Mouse (Mus musculus) heart, embryonic 12.5 days (tissue): ENCODE results near the gene Lrp8. TPM values are rescaled to one million over a fixed set of nuclear protein-coding genes. Genes with fewer than 3 reads are reported as not detected.
A peak's percentile ranks its signal among the peaks of the same experiment; 100 is the strongest.

ENCODE experiments used
- ATAC-seq: fragments of 200-750 bp; cut with Nextera tagmentation; 2 replicates; pipeline ENCODE4 v1.8.0; 2017; ENCODE audit warnings: moderate TSS enrichment, moderate library complexity; ENCODE audit not compliant: insufficient number of reproducible peaks, low FRiP score
- H3K27ac ChIP-seq: fragments of 300-500 bp; sonication (generic); 2 replicates; pipeline ENCODE4 v1.5.1; 2016; ENCODE audit warnings: mild to moderate bottlenecking, moderate library complexity; ENCODE audit not compliant: poor library complexity, severe bottlenecking
- H3K27me3 ChIP-seq: fragments of 300-500 bp; sonication (generic); replicated peaks from 2 replicates; pipeline ENCODE4 v1.6.1; 2016; ENCODE audit warnings: mild to moderate bottlenecking, moderate library complexity
- H3K36me3 ChIP-seq: fragments of 300-500 bp; sonication (generic); 2 replicates; pipeline ENCODE4 v1.6.1; 2016; ENCODE audit warnings: mild to moderate bottlenecking, moderate library complexity
- H3K4me1 ChIP-seq: fragments of 300-500 bp; sonication (generic); replicated peaks from 2 replicates; pipeline ENCODE4 v1.6.1; 2016; ENCODE audit warnings: mild to moderate bottlenecking
- H3K4me2 ChIP-seq: fragments of 300-500 bp; sonication (generic); 2 replicates; pipeline ENCODE4 v1.6.1; 2016; ENCODE audit warnings: mild to moderate bottlenecking, moderate library complexity
- H3K4me3 ChIP-seq: fragments of 300-500 bp; sonication (generic); 2 replicates; pipeline ENCODE4 v1.5.1; 2016; ENCODE audit warnings: mild to moderate bottlenecking
- H3K9ac ChIP-seq: fragments of 300-500 bp; sonication (generic); 2 replicates; pipeline ENCODE4 v1.6.1; 2016; ENCODE audit warnings: mild to moderate bottlenecking, moderate library complexity
- H3K9me3 ChIP-seq: fragments of 300-500 bp; sonication (generic); replicated peaks from 2 replicates; pipeline ENCODE4 v1.6.1; 2016; ENCODE audit warnings: mild to moderate bottlenecking, moderate library complexity
- WGBS: fragments of 180-500 bp; shearing (Covaris S2); methylation state at CpG from one replicate; pipeline ENCODE4 v1.1.7; 2016; 5-methylcytosine and 5-hydroxymethylcytosine counted together
- polyA plus RNA-seq: library from polyadenylated mRNA; unstranded; fragments of >200 nt; fragmentation: Nextera tagmentation; extraction: Ambion mirVana; gene quantifications from 2 replicates; pipeline ENCODE4 v1.2.1, GENCODE M21; 2016

The Lrp8 gene
- polyA plus RNA-seq, 1 experiment from 2014 or later, result 1.9 TPM

DNA sequence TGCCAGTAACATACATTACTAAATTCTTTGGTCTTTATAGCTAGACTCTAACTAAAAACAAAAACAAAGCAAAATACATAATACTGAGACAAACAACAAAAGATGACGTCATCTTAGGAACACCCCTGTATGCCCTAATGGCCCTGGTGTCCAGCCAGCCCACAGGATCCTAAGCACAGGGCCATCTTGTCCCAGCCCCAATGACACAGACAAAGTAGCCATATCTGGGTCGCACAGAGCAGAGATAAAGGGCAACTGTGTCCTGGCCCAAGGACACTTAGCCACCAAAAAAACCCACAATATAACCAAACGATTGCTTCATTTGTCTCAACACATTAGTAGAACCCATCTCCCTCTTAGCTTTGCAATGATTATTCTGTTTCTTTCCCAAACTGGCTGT lies 8.9 kb downstream of the Lrp8 start:
- Histone ChIP-seq H3K36me3 (no peaks in the 10 kb centered on the region), H3K4me3 (no peak overlapping the region), H3K9me3 (no peaks in the 10 kb centered on the region), H3K27ac (no peak overlapping the region), H3K9ac (no peak overlapping the region), H3K4me2 (no peak overlapping the region), H3K27me3 (peaks cover 38% of the 10 kb centered on the region), H3K4me1 (peaks cover 13% of the 10 kb centered on the region; the same call in 1 of the 2 replicates)
- WGBS, result 66% methylated on average over 3 of the region's 3 CpGs
- 0 out of 2 replicates have a peak, but pooled peaks have one; percentile 74 for ATAC-seq

DNA sequence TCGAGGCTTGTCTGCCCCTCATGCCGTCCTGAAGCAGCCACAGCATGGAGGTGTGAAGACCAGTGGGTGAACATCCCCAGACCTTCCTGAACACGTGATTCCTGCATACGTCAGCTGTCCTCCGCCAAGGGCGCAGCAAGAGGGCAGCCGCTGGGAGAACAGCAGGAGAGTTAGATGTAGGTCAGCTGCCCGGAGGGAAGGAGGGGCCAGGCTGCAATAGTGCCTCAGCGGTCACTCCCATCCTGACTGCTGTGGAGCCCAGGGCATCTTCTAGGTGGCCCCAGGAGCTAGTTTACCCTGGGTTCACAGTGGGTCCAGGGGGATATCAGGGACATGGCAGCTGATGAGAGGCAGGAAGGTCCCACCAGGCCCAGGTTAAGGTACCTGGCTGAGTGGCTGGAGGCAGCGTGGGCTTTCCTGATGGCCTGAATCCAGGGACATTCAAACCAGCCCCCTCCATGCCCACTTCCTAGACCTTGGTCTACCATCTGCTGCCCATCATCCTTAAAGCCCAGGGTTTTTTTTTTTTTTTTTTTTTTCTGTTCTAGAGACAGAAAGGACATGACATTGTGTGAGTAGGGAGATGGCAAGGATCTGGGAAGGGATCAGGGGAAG lies 9.8 kb downstream of the Lrp8 start:
- peaks cover 21% of the 10 kb centered on the region for H3K4me1 ChIP-seq
- no peak overlapping the region for H3K4me3 ChIP-seq
- peak overlapping the region; percentile 25; the same call in 1 of the 2 replicates for H3K9ac ChIP-seq
- no peak overlapping the region for H3K27ac ChIP-seq
- peaks cover 30% of the 10 kb centered on the region for H3K27me3 ChIP-seq
- H3K36me3 ChIP-seq, result no peaks in the 10 kb centered on the region
- 39% methylated on average over 10 of the region's 10 CpGs for WGBS
- H3K9me3 ChIP-seq, result no peaks in the 10 kb centered on the region
- no peak overlapping the region for H3K4me2 ChIP-seq
- no peak for ATAC-seq

DNA sequence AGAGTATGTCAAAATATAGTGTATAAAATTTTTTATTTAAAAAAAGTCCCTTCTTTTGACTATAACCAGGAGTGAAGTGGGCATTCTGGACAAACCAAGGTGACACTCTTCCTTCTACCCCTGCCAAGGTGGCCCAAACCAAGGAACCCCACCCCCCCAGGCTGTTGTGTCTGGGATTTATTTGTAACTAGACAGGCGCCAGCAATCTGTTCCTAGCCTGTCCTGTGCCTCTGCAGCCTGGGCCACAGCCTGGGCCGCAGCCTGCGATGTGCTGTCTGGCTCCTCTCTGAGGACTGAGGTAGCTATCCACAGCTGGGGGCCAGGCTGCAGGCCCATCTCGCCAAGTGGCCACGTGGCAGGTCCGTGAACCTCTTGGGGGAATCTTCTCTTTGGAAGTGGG lies 10.3 kb downstream of the Lrp8 start:
- Histone ChIP-seq H3K4me3 (no peak overlapping the region), H3K27ac (no peak overlapping the region), H3K9ac (no peak overlapping the region), H3K9me3 (no peaks in the 10 kb centered on the region), H3K36me3 (no peaks in the 10 kb centered on the region), H3K4me2 (no peak overlapping the region), H3K4me1 (peaks cover 26% of the 10 kb centered on the region), H3K27me3 (peaks cover 27% of the 10 kb centered on the region)
- no peak for ATAC-seq
- 76% methylated on average over 6 of the region's 6 CpGs for WGBS

DNA sequence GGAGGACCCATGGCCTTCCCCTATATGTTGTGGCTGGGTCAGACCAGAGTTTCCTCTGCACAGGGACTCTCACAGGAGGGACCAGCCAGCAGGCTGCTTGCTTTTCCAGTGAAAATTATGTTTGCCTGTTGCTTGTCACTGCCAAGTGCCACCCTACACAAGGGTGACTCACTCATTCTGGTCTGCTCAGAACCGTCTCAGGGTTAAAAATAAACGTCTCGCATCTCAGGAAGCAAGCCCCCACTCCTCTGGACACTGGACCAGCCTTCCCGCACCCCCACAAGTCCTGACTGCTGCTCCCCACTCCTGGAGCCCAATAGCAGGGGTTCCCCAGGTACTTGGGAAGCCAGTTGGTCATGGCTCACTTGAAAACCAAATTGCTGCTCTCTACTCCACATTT lies 14.4 kb downstream of the Lrp8 start:
- H3K9ac ChIP-seq, result no peak overlapping the region
- no peaks in the 10 kb centered on the region for H3K36me3 ChIP-seq
- WGBS, result 46% methylated on average over 4 of the region's 4 CpGs

DNA sequence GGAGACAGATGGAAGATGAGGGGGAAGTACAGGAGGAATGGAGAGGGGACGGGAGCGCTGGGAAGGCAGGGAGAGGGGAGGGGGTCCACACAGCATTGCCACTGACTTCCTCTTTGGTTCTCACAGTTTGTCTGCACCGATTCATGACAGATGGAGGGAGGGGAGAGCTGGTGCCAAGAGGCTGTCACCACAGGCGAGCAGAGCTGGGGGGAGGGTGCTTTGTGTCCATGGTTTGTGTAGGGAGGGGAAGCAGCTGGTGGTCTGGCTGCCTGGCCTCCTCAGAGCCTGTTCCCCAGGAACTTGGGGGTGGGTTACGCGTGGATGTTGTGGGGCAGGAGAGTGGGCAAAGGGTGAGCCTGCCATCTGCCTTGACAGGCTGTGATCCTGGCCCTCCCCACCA lies 15.4 kb downstream of the Lrp8 start:
- Histone ChIP-seq H3K4me2 (no peak overlapping the region), H3K9me3 (no peaks in the 10 kb centered on the region), H3K27ac (no peak overlapping the region), H3K27me3 (peaks cover 33% of the 10 kb centered on the region), H3K4me1 (peaks cover 31% of the 10 kb centered on the region), H3K9ac (no peak overlapping the region), H3K36me3 (no peaks in the 10 kb centered on the region), H3K4me3 (no peak overlapping the region)
- no peak for ATAC-seq
- 40% methylated on average over 6 of the region's 6 CpGs for WGBS

More for the DNA sequence above, 14.4 kb downstream of the Lrp8 start:
- Histone ChIP-seq H3K4me3 (no peak overlapping the region), H3K4me2 (no peak overlapping the region), H3K9me3 (no peaks in the 10 kb centered on the region), H3K27ac (0 out of 2 replicates have a peak overlapping the region, but pooled peaks have one; percentile 6), H3K27me3 (peaks cover 26% of the 10 kb centered on the region), H3K4me1 (peaks cover 37% of the 10 kb centered on the region)
- no peak for ATAC-seq

DNA sequence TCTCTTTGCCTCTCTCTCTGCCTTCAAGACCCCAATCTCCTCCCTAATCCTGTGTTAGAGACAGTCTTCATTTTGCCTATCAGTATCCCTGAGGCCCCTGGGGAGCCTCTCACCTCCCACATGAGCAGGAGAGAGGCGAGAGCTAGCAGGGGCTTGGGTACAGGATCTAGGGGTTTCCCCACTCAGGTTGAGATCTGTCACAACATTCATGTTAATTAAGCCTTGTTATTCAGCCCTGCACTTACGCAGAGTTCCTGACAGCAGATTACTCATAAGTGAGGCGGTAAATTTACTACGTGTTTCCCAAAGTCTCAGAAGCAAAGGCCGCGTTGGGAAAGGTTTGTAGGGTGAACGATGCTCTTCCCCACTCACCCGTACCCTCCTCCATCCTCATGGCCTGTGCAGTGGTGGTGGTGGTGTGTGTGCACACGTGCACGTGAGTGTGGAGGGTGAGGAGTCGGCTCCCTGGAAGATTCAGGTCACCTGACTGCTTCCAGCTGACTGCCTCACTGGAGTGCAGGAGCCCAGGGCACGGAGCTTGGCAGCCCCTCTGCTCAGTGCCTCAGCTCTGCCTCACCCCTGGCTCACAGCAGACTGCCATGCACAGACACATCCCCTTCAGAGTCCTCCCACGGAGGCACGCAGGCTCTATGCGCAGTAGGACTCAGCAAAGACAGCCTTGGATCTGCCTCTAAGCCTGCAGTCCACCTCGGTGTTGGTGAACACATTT lies 18.1 kb downstream of the Lrp8 start:
- no peaks in the 10 kb centered on the region for H3K36me3 ChIP-seq
- no peak for ATAC-seq
- H3K9me3 ChIP-seq, result no peaks in the 10 kb centered on the region
- 72% methylated on average over 16 of the region's 16 CpGs for WGBS
- no peak overlapping the region for H3K4me2 ChIP-seq
- no peak overlapping the region for H3K4me3 ChIP-seq
- peaks cover 35% of the 10 kb centered on the region for H3K4me1 ChIP-seq
- no peak overlapping the region for H3K9ac ChIP-seq
- H3K27me3 ChIP-seq, result peaks cover 34% of the 10 kb centered on the region
- no peak overlapping the region for H3K27ac ChIP-seq

DNA sequence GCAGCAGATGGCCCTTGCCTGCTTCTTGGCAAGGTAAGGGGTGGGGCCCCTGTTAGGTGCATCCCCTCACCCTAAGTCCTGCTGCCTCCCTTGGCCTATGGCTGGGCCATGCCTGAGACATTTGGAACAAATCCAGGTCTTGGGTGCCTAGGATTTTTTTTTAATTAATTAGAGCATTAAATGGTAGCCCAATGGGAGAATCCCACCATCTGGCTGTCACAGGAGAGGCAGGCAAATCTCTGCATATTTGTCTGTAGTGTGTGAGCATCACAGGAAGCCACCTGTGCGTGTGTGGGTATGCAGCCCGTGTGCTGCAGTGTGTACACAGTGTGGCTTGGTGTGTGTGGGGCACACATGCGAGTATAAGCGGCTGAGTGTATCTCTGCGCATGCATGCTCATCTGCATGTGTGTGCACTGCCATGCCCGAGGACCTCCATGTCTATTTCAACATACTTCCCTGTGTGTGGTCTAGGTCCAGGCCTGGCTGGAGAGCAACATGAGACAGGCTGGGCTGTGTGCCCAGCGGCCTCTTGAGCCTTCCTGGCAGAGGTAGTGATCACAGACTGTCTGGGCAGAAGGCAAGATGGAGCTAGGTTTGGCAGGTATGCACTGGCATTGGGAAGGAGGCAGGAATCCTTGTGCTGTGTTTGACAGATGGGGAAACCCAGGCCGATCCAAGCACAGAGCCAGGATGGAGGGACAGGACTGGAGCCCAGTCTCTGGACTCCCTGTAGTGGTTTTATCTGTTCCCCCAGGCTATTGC lies 19.0 kb downstream of the Lrp8 start:
- peaks cover 35% of the 10 kb centered on the region for H3K4me1 ChIP-seq
- H3K27ac ChIP-seq, result no peak overlapping the region
- no peak for ATAC-seq
- peaks cover 43% of the 10 kb centered on the region for H3K27me3 ChIP-seq
- H3K9ac ChIP-seq, result no peak overlapping the region
- H3K36me3 ChIP-seq, result no peaks in the 10 kb centered on the region
- H3K9me3 ChIP-seq, result no peaks in the 10 kb centered on the region
- H3K4me3 ChIP-seq, result no peak overlapping the region
- no peak overlapping the region for H3K4me2 ChIP-seq
- 86% methylated on average over 8 of the region's 8 CpGs for WGBS

DNA sequence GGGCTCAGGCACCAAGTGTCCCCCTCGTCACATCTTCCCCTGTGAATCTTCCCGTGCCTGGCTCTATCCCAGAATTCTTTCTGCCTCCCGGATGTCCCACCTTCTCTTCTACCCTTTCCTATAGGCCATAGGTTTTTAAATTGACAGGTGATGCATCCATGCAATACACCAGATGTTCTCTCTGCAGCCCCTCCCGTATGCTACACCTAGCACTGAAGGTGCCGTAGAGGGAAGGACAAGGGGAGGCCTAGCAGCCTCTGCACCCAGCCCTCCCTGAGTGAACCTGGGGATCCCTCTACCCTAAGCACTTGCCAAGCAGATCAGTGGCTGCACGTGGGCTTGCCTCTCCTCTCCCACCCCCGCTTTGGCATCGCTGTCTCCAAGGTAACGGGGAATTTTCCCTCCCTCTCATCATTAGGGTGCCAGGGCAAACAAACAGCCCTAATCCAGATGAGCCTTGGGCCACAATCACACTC lies 20.9 kb downstream of the Lrp8 start:
- H3K4me3 ChIP-seq, result peak overlapping the region; percentile 22
- H3K27me3 ChIP-seq, result peaks cover 59% of the 10 kb centered on the region
- no peaks in the 10 kb centered on the region for H3K9me3 ChIP-seq
- no peaks in the 10 kb centered on the region for H3K36me3 ChIP-seq
- H3K27ac ChIP-seq, result no peak overlapping the region
- peaks cover 18% of the 10 kb centered on the region for H3K4me1 ChIP-seq
- H3K9ac ChIP-seq, result no peak overlapping the region
- no peak for ATAC-seq
- 49% methylated on average over 9 of the region's 9 CpGs for WGBS
- H3K4me2 ChIP-seq, result peak overlapping the region; percentile 51

DNA sequence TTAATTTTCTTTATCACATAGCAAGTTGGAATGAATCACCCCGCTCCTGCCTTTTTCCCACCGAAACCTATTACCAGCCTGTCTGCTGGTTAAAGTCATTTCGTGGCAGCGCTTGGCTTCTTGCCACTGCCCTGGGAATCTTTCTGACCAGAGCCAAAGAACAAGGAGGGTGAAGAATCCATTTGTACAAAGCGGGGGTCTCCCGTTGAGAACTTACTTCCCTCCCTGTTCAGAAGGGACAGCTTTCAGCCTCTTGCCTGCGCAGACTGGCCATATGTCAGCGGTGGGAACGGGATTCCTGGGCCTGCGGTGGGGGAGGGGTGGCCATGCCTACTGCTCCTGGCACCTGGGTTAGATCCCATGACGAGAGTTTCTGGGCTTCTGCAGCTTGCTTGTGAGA lies 21.4 kb downstream of the Lrp8 start:
- Histone ChIP-seq H3K4me1 (peaks cover 19% of the 10 kb centered on the region), H3K4me3 (no peak overlapping the region), H3K9ac (no peak overlapping the region), H3K4me2 (peak overlapping the region; percentile 51; the same call in 1 of the 2 replicates), H3K27me3 (peaks cover 63% of the 10 kb centered on the region), H3K27ac (no peak overlapping the region), H3K9me3 (no peaks in the 10 kb centered on the region), H3K36me3 (no peaks in the 10 kb centered on the region)
- 38% methylated on average over 11 of the region's 11 CpGs for WGBS
- no peak for ATAC-seq

DNA sequence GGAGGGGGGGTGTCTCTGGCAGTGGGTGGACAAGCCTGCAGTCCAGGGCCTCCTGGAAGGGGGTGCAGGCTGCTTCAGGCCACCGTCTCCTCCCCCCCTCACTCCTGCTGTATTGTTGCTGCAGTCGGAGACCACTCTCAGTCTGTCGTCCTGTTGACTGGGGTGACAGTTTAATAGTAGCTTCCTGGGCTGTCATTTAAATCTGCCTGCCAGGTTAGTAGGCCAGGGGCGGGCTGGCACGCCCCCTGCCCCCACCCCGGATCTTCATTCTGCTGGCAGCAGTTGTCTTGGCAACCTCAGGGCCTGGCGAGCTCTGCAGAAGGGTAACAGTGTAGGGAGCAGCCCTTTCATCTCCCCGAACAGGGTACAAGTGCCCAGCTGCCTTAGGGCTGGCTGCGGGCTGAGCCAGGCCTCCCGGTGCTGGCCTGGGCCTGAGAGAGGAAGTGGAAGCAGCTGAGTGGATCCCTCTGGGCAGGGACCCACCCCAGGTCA lies 26.7 kb downstream of the Lrp8 start:
- Histone ChIP-seq H3K9me3 (no peaks in the 10 kb centered on the region), H3K27ac (no peak overlapping the region), H3K36me3 (no peaks in the 10 kb centered on the region), H3K4me1 (peaks cover 10% of the 10 kb centered on the region; the same call in 1 of the 2 replicates), H3K27me3 (peaks cover 66% of the 10 kb centered on the region), H3K4me2 (no peak overlapping the region), H3K4me3 (no peak overlapping the region), H3K9ac (no peak overlapping the region)
- 0 out of 2 replicates have a peak, but pooled peaks have one; percentile 43 for ATAC-seq
- WGBS, result 65% methylated on average over 10 of the region's 10 CpGs

DNA sequence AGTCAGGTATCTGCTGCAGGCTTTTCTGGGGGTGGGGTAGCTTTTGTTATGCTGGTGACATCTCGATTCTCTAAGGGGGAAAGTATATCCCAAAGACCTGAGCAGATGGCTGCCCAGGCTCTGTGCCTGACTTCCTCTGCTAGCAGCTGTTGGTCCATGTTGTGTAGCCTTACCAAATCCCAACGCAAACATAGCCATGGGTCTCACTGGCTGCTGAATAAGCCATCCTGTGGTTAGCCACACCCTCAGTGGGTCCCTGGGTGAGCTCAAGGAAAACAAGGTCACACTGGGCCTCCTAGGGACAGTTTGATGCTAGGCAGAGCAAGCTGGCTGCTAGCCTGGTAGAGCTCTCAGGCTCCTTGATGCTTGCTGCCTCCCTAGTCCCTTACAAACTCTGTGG lies 27.6 kb downstream of the Lrp8 start:
- Histone ChIP-seq H3K4me1 (peaks cover 10% of the 10 kb centered on the region; the same call in 1 of the 2 replicates), H3K27me3 (peaks cover 73% of the 10 kb centered on the region)

More for the DNA sequence above, 27.6 kb downstream of the Lrp8 start:
- no peak overlapping the region for H3K27ac ChIP-seq
- no peak overlapping the region for H3K4me2 ChIP-seq
- no peak overlapping the region for H3K9ac ChIP-seq
- no peak for ATAC-seq
- H3K36me3 ChIP-seq, result no peaks in the 10 kb centered on the region
- 57% methylated on average over 2 of the region's 2 CpGs for WGBS
- no peak overlapping the region for H3K4me3 ChIP-seq
- no peaks in the 10 kb centered on the region for H3K9me3 ChIP-seq
